Mouse (Mus musculus) macrophage (primary cell): Measurements from ENCODE around the gene Ncoa4. TPM values are rescaled to one million over a fixed set of nuclear protein-coding genes. Genes with fewer than 3 reads are reported as not detected.

Experiments
- H3K27ac ChIP-seq: fragments of 350-480 bp; formaldehyde crosslinking; 2 replicates; pipeline ENCODE4 v1.9.0; 2021
- H3K36me3 ChIP-seq: fragments of 350-480 bp; formaldehyde crosslinking; 2 replicates; pipeline ENCODE4 v1.9.0; 2021; ENCODE audit errors: inconsistent target
- H3K4me3 ChIP-seq: fragments of 350-480 bp; formaldehyde crosslinking; 2 replicates; pipeline ENCODE4 v1.9.0; 2021; ENCODE audit errors: inconsistent target
- H3K79me2 ChIP-seq: fragments of 350-480 bp; formaldehyde crosslinking; 2 replicates; pipeline ENCODE4 v1.9.0; 2021; ENCODE audit errors: inconsistent target
- WGBS: methylation state at CpG from one replicate; pipeline ENCODE4 v1.1.7; 2026; ENCODE audit warnings: inconsistent platforms; ENCODE audit not compliant: missing documents; 5-methylcytosine and 5-hydroxymethylcytosine counted together
- polyA plus RNA-seq: library from polyadenylated mRNA; stranded (reverse); fragments of 250-400 nt; gene quantifications from 3 replicates; pipeline ENCODE4 v1.2.4, GENCODE M21; 2018; ENCODE audit warnings: inconsistent platforms

Gene Ncoa4
- polyA plus RNA-seq, 1 experiment from 2014 or later, result 493 TPM

DNA sequence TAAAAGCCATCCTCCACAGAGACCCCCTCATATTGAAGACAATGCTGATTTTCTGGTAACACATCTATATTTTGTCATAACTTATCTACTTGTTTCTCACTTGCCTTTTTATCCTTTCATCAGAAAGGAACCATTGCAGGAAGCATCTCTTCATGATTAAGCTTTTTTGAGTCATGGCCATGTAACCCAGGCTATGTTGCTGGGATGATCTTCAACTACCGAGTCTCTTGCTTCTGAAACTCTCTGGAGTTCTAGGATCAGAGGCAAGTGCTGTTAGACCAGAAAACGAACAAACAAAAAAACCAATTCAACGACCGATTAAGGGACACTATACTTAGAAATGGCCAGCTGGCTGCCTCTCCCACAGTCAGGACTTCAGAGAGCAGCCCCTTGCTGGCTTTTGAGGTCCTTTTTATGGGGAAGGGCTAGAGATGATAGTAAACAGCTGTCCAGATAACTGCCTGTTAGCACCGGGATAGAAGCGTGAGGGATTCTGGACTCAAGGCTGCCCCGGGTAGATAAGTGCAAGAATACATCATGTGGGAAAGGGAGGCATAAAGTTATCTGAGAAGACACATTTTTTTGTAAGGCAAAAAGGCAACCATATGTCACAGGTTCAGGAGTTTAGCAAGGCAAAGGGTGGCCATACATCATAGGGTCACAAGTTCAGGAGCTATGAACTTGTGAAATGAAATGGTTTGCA lies 13.7 kb upstream of the Ncoa4 start:
- Histone ChIP-seq H3K36me3 (no peaks in the 10 kb centered on the region), H3K79me2 (no peaks in the 10 kb centered on the region), H3K4me3 (no peak overlapping the region), H3K27ac (no peak overlapping the region)
- 90% methylated on average over 7 of the region's 7 CpGs for WGBS

DNA sequence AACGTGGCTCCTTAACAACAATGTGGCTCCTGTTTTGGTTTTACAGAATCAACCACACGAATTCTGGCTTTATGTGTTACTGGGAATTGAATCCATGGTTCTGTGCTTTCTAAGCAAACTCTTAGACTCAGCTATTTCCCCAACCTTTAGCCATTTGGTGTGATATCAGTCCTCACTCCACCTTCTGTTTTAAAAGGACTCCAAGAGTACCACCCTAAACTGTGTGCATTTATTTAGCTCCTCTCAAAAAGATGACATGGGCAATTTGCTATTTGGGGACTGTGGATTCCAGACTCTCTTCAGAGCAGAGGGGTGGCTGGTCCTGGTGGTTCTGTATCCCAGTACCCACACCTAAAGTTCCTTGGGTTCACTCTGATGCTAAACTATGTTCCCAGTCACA lies 13.1 kb upstream of the Ncoa4 start:
- no peaks in the 10 kb centered on the region for H3K79me2 ChIP-seq
- no peak overlapping the region for H3K27ac ChIP-seq
- H3K36me3 ChIP-seq, result no peaks in the 10 kb centered on the region
- H3K4me3 ChIP-seq, result no peak overlapping the region
- WGBS, result 74% methylated on average over 2 of the region's 2 CpGs

DNA sequence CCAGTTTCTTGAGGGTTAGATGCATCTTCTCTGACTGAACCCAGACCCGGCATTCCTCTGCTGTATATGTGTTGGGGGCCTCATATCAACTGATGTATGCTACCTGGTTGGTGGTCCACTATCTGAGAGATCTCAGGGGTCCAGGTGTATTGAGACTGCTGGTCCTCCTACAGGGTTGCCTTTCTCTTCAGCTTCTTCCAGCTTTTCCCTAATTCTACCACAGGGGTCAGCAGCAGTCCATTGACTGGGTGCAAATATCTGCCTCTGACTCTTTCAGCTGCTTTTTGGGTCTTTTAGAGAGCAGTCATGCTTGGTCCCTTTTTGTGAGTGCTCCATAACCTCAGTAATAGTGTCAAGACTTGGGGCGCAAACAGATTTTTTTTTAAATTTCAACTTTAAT lies 8.8 kb upstream of the Ncoa4 start:
- no peaks in the 10 kb centered on the region for H3K36me3 ChIP-seq
- H3K27ac ChIP-seq, result no peak overlapping the region
- no peak overlapping the region for H3K4me3 ChIP-seq
- WGBS, result 100% methylated on average over 2 of the region's 2 CpGs
- H3K79me2 ChIP-seq, result no peaks in the 10 kb centered on the region

DNA sequence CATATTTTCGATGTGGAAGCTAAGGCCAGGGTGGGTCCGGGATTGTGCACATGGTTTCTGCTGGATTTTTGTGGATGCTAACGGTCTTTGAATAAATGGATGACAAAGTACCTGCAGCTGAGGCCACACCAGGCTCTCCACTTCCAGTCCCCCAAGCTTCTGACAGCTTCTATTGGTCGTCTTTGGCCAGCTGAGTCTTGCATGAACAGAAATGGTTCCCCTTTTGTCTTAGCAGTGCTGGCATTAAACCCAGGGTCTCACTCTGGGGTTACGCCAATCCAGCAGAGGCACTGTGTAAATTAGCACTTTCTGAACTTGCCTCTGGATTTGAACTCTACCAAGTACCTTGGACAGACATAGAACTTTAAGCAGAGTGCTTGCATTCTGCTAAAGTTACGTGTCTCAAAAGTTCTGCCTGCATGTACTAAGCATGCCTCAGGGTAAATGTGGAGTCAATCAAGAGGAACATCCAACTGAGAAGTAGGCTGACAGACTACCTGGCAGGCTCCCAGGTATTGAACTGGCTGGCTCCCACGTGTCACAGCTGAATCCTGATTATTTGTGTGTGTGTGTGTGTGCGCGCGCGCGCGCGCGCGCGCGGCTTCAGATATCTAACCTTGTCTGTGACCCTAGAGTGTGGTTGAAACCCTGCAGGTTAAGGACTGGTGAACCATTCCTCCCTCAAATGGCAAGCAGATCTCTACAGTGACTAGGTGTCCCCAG lies 7.3 kb upstream of the Ncoa4 start:
- Histone ChIP-seq H3K79me2 (no peaks in the 10 kb centered on the region), H3K27ac (no peak overlapping the region), H3K4me3 (no peak overlapping the region), H3K36me3 (no peaks in the 10 kb centered on the region)
- 69% methylated on average over 7 of the region's 18 CpGs for WGBS

DNA sequence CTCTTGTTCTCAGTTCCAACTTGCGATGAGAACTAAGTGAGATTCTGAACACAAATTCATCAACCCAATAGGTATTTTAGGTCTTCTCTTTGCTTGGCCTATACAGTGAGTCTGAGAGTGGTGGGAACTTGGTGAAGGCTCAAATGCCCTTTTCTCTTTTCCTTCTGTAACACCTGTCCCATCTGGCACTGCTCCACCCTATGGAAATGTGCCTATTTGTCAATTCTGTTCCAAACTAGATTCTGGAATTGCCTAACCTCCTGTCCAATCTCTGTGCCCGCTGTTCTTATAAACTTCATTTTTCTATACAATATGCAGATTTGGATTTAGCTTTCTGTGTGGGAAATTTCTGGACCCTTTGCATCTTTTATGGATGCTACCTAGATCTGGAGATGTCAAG lies 6.5 kb upstream of the Ncoa4 start:
- Histone ChIP-seq H3K79me2 (no peaks in the 10 kb centered on the region), H3K27ac (no peak overlapping the region), H3K36me3 (no peaks in the 10 kb centered on the region), H3K4me3 (no peak overlapping the region)
- WGBS, result 100% methylated on average over 2 of the region's 2 CpGs

DNA sequence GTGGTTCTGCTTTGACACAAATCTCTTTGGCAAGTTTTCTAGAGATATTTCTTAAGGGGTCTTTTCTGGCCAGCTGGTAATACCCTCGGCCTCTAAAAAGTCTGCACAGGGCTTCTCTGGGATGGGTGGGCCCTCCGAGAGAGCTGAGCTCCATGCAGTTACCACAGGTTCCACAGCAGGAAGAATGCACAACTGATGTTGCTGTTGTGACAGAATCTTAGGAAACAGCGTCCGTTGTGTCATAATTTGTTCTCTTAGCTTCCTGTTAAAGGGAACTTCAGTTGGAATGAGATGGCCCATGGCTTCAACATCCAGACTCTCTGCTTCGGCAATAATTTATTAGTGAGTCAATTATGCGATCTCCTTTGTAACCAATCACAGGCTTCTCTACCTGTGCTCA lies 4.9 kb upstream of the Ncoa4 start:
- Histone ChIP-seq H3K4me3 (no peak overlapping the region), H3K27ac (no peak overlapping the region), H3K36me3 (no peaks in the 10 kb centered on the region), H3K79me2 (no peaks in the 10 kb centered on the region)
- WGBS, result 47% methylated on average over 6 of the region's 6 CpGs

DNA sequence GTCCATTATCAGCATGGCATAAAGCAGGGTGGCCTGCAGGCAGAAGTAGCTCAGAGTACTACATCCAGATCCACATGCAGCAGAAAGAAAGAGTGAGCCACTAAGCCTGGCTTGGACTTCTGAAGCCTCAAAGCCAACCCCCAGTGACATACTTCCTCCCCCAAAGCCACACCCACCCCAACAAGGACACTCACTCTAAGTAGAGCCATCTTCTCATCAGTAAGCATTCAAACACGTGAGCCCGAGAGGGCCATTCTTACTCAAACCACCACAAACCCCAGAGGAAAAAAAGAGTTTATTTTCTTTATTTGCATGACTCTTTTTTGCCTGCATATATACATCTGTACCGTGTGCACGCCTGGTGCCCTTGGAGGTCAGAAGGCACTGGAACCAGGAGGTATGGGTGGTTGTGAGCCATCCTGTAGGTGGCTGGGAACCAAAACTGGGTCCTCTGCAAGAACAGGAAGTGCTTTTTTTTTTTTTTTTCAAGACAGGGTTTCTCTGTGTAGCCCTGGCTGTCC lies 455 bp upstream of the Ncoa4 start:
- WGBS, result 39% methylated on average over 4 of the region's 4 CpGs
- Histone ChIP-seq H3K4me3 (peak overlapping the region; percentile 93), H3K79me2 (peaks cover 43% of the 10 kb centered on the region), H3K36me3 (no peaks in the 10 kb centered on the region), H3K27ac (peak overlapping the region; percentile 91)

DNA sequence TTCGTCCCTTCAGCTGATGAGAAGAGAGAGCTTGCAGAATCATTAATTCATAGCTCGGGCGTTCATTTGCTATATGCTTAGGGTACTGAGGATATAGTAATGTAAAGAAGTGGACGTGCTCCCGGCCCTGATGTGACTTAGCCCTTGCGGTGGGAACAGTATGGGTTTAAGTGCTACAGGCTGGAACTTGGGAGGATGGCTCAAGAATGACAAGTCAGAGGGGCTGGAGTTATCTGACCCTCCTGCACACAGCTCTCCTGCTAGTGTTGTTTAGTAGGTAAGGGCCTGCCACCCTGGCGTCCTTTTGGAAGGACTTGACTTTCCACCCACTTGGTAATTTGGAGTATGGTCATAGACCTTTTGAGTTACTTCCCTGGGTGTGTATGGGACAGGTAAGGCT lies 898 bp downstream of the Ncoa4 start:
- Histone ChIP-seq H3K36me3 (no peaks in the 10 kb centered on the region), H3K79me2 (peaks cover 55% of the 10 kb centered on the region), H3K4me3 (peak overlapping the region; percentile 93), H3K27ac (peak overlapping the region; percentile 91)
- WGBS, result 13% methylated on average over 7 of the region's 7 CpGs

DNA sequence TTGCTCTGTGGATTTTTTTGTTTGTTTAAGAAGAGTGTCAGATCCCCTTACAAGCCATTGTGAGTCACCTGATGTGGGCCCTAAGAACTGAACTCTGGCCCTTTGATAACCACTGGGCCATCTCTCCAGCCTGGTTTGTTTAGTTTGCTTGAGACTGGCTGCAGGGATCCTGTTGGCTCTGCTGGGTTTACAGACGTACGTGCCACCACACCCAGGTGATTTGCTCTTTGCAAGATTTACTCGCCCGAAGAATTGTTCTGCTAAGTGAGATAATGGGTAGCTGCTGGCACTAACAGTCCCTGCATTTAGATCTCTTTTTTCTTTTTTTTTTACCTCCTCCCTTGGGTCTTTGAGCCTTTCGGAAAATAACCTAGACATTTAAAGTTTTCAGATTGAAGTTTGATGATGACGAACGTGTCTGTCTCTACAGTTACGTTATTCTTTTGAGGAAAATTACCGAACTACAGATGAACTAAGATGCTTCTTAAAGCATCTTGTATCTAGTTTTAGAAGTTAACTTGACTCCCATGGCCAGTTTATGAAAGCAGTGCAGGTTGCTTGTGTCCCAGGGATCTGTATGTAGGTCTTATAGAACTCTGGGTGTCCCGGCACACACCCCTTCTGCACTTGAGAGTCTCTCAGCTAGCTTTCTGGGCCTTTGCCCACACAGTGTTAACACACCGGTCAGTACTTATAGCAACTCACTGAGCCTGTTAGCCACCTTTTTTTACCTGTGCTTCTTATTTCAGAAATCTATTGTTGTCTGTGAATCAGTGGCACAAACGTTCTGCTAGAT lies 1.6 kb downstream of the Ncoa4 start:
- no peaks in the 10 kb centered on the region for H3K36me3 ChIP-seq
- H3K27ac ChIP-seq, result peak overlapping the region; percentile 91
- peak overlapping the region; percentile 93 for H3K4me3 ChIP-seq
- peaks cover 59% of the 10 kb centered on the region for H3K79me2 ChIP-seq
- WGBS, result 84% methylated on average over 12 of the region's 12 CpGs

DNA sequence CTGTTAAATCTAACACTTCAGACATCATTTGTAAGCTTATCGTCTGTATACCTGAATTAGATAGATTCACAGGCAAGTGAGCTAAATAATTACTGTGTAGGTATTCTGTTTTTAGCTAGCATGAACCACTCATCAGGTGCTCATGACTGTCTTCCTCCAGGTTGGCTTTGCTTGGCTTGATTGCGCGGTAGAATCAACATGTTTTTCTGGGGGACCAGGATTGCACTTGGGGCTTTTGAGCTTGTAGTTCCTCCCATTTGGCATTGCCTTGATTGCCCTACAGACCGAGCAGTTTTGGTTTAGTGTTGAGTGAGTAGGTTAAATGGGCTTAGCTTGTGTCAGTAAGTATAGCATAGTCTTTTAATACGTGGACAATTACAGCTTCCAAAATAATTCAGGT lies 2.6 kb downstream of the Ncoa4 start:
- Histone ChIP-seq H3K27ac (peak overlapping the region; percentile 91), H3K36me3 (no peaks in the 10 kb centered on the region), H3K79me2 (peaks cover 68% of the 10 kb centered on the region), H3K4me3 (no peak overlapping the region)
- 89% methylated on average over 5 of the region's 5 CpGs for WGBS

DNA sequence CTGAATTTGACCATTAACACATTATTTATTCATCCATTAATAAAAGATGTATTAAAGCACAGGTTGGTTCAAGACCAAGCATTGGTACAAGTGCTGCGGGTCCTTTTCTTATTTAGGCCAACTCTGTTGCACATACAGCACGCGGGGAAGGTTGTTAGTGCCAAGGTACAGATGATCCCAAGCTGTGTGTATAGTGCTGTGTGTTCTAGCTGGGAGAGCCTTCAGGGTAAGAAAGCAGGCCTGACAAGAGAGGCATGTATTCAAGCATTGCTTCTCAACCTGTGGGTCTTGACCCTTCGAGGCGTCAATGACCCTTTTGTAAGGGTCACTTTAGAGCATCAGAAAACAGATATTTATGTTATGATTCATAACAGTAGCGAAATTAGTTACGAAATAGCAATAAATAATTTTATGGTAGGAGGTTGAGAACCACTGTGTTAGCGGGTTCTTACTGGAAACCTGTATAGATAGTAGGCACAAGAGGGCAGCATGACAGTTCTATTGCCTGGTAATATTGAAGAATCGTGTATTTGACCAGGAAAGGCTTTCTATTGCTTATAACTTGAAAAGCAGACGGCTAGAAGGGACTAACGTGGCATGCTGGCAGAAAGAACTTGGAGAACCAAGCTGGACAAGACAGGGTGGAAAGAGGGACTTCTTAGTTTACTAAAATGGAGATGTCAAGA lies 3.7 kb downstream of the Ncoa4 start:
- H3K4me3 ChIP-seq, result no peak overlapping the region
- H3K27ac ChIP-seq, result peak overlapping the region; percentile 91
- no peaks in the 10 kb centered on the region for H3K36me3 ChIP-seq
- WGBS, result 74% methylated on average over 10 of the region's 11 CpGs
- peaks cover 78% of the 10 kb centered on the region for H3K79me2 ChIP-seq

DNA sequence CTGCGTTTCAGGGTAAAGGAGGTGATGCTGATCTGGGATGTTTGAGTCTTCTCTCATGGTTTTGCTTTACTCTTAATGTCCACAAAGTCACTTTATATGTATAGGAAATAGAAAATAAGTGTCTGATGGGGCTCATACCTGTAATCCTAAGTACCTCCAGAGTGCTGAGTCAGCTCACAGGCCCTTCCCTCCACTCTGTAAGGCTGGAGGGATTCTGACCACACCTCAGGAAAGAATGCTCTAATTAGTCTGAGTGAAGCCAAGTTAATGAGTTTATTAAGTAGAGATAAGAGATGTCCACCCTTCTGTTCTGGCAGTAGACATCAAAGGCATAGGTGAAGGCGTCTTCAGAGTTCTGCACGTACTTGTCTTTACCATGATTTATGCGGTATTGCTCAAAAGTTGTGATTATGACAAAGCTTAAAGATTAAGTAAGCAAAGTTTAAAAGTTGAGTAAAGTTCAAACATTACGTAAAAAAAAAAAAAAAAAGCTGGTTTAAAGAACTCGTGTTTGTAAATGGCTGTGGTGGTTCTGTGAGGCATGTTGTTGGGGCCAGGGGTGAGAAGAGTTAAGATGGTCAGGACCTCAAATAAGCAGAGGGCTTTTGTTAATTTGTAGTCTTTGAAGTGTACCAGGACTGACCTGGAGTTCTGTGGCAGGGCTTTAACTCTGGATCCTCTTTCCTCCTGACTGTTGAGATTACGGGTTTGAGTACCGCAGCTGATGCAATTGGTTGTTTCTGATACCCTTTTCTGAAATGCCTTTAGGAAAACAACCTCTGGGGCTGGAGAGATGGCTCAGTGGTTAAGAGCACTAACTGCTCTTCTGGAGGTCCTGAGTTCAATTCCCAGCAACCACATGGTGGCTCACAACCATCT lies 4.7 kb downstream of the Ncoa4 start:
- Histone ChIP-seq H3K79me2 (peaks cover 88% of the 10 kb centered on the region), H3K36me3 (no peaks in the 10 kb centered on the region), H3K27ac (peak overlapping the region; percentile 99; the same call in 1 of the 2 replicates), H3K4me3 (no peak overlapping the region; the same call in 1 of the 2 replicates)
- 64% methylated on average over 8 of the region's 8 CpGs for WGBS

DNA sequence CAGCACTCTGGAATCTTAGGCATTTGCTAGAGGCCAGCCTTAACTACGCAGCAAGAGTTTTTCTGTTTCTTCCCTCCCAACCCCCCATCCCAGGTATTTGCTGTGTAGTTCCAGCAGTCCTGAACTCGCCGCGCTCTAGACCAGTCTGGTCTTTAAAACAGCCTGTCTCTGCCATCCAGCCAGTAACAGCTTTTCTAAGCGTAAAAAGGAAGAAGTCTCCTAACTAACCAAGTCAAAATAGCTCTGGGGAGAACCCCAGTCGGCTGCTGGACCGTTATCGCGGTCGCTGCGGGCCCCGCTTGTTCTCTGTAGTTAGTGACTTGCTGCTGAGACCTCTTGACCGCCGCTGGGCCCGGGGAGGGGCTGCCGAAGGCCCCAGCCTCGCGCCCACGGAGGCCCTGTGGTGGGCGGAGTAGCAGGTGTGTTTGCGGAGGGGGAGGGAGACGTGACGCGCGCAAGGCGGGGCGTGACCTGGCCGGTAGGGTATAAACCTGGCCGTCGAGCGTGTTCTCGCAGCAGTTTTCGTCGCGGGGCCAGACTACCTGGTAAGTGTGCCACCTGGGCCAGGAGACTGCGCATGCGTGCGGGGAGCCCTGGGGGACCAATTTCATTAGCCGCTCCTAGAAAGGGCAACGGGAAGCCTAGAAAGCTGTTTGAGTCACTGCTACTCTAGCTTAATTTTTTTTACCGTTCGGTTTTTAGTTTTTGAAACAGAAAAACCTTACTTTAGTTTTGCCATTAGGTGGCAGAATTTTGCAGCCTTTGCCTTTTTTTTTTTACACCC lies 5.8 kb downstream of the Ncoa4 start:
- peak overlapping the region; percentile 99 for H3K27ac ChIP-seq
- 4% methylated on average over 38 of the region's 42 CpGs for WGBS
- H3K4me3 ChIP-seq, result peak overlapping the region; percentile 75
- H3K79me2 ChIP-seq, result peaks cover 93% of the 10 kb centered on the region
- no peaks in the 10 kb centered on the region for H3K36me3 ChIP-seq
